Mouse (Mus musculus) CH12F3 (cell line): Measurements from ENCODE around the gene Rfk.

Source experiments
- in situ Hi-C: fragments of 300-500 bp; cut with MboI; formaldehyde crosslinking; loops from 2 replicates; pipeline ENCODE4 v1.14.3; 2020; ENCODE audit warnings: low sequenced_read_pairs

Gene Rfk

GRCm38 (mm10) chr19:17380549-17380948 is 13.3 kb upstream of the Rfk start:
- in situ Hi-C loops = no loop called here

GRCm38 (mm10) chr19:17382807-17383397 is 10.9 kb upstream of the Rfk start:
- in situ Hi-C loops = no loop called here

- in situ Hi-C loops = no loop called here
Observed at GRCm38 (mm10) chr19:17385022-17385421, 8.8 kb upstream of the Rfk start.

- in situ Hi-C loops = no loop called here
Observed at GRCm38 (mm10) chr19:17385426-17385825, 8.4 kb upstream of the Rfk start.

- in situ Hi-C loops = no loop called here
Observed at GRCm38 (mm10) chr19:17386424-17386823, 7.4 kb upstream of the Rfk start.

- in situ Hi-C loops = no loop called here
Observed at GRCm38 (mm10) chr19:17388404-17388803, 5.4 kb upstream of the Rfk start.

GRCm38 (mm10) chr19:17392866-17393265 is 977 bp upstream of the Rfk start:
- in situ Hi-C loops = no loop called here

- in situ Hi-C loops = no loop called here
Observed at GRCm38 (mm10) chr19:17396802-17397201, 3.0 kb downstream of the Rfk start.

GRCm38 (mm10) chr19:17397922-17398321 is 4.1 kb downstream of the Rfk start:
- in situ Hi-C loops = no loop called here

GRCm38 (mm10) chr19:17399965-17400364 is 6.1 kb downstream of the Rfk start:
- in situ Hi-C loops = no loop called here

GRCm38 (mm10) chr19:17400571-17400970 is 6.7 kb downstream of the Rfk start:
- in situ Hi-C loops = no loop called here

- in situ Hi-C loops = no loop called here
Observed at GRCm38 (mm10) chr19:17403175-17403574, 9.3 kb downstream of the Rfk start.

- in situ Hi-C loops = no loop called here
Observed at GRCm38 (mm10) chr19:17406823-17407222, 13.0 kb downstream of the Rfk start.

GRCm38 (mm10) chr19:17408591-17408990 is 14.7 kb downstream of the Rfk start:
- in situ Hi-C loops = no loop called here

GRCm38 (mm10) chr19:17409351-17409750 is 15.5 kb downstream of the Rfk start:
- in situ Hi-C loops = no loop called here

GRCm38 (mm10) chr19:17410465-17411065 is 16.7 kb downstream of the Rfk start:
- in situ Hi-C loops = no loop called here

- in situ Hi-C loops = no loop called here
Observed at GRCm38 (mm10) chr19:17412915-17413459, 19.1 kb downstream of the Rfk start.

- in situ Hi-C loops = no loop called here
Observed at GRCm38 (mm10) chr19:17417855-17418254, 24.0 kb downstream of the Rfk start.

- in situ Hi-C loops = no loop called here
Observed at GRCm38 (mm10) chr19:17423306-17423705, 29.5 kb downstream of the Rfk start.

GRCm38 (mm10) chr19:17427824-17428560 is 34.1 kb downstream of the Rfk start:
- in situ Hi-C loops = no loop called here

GRCm38 (mm10) chr19:17428561-17428914 is 34.7 kb downstream of the Rfk start:
- in situ Hi-C loops = no loop called here

GRCm38 (mm10) chr19:17436651-17437050 is 42.8 kb downstream of the Rfk start:
- in situ Hi-C loops = no loop called here
